Mouse (Mus musculus) midbrain, embryonic 14.5 days (tissue): Measurements from ENCODE around the gene Col5a3. TPM values are rescaled to one million over a fixed set of nuclear protein-coding genes. Genes with fewer than 3 reads are reported as not detected.

ENCODE experiments used
- ATAC-seq: fragments of 200-750 bp; cut with Nextera tagmentation; 2 replicates; pipeline ENCODE4 v1.8.0; 2017; ENCODE audit warnings: moderate number of reproducible peaks, moderate library complexity; ENCODE audit not compliant: low FRiP score, low TSS enrichment
- DNase-seq: peaks from one replicate; pipeline ENCODE4 v3.0.0-alpha.2; 2015
- H3K27ac ChIP-seq: fragments of 300-500 bp; sonication (generic); replicated peaks from 2 replicates; pipeline ENCODE4 v1.5.1; 2014; ENCODE audit warnings: mild to moderate bottlenecking, low read depth, low read length, moderate library complexity
- H3K27me3 ChIP-seq: fragments of 300-500 bp; sonication (generic); 2 replicates; pipeline ENCODE4 v1.6.1; 2014; ENCODE audit warnings: low read length, control low read depth, mixed read lengths; ENCODE audit not compliant: control insufficient read depth, insufficient read depth
- H3K36me3 ChIP-seq: fragments of 300-500 bp; sonication (generic); 2 replicates; pipeline ENCODE4 v1.6.1; 2014; ENCODE audit warnings: low read length, control low read depth; ENCODE audit not compliant: control insufficient read depth, insufficient read depth
- H3K4me1 ChIP-seq: fragments of 300-500 bp; sonication (generic); 2 replicates; pipeline ENCODE4 v1.6.1; 2014; ENCODE audit warnings: mild to moderate bottlenecking, antibody characterized with exemption, low read length, control low read depth; ENCODE audit not compliant: control insufficient read depth, insufficient read depth
- H3K4me2 ChIP-seq: fragments of 300-500 bp; sonication (generic); 2 replicates; pipeline ENCODE4 v1.6.1; 2014; ENCODE audit warnings: mild to moderate bottlenecking, low read length, moderate library complexity
- H3K4me3 ChIP-seq: fragments of 300-500 bp; sonication (generic); replicated peaks from 2 replicates; pipeline ENCODE4 v1.5.1; 2014; ENCODE audit warnings: low read depth, low read length
- H3K9ac ChIP-seq: fragments of 300-500 bp; sonication (generic); replicated peaks from 2 replicates; pipeline ENCODE4 v1.6.1; 2014; ENCODE audit warnings: mild to moderate bottlenecking, low read length, moderate library complexity
- H3K9me3 ChIP-seq: fragments of 300-500 bp; sonication (generic); 2 replicates; pipeline ENCODE4 v1.6.1; 2016; ENCODE audit warnings: low read length, control low read depth, mixed read lengths; ENCODE audit not compliant: control insufficient read depth
- WGBS: fragments of 180-500 bp; shearing (Covaris S2); extraction: QIAGEN DNeasy Blood & Tissue Kit; methylation state at CpG from one replicate; pipeline ENCODE4 v1.1.7; 2014; 5-methylcytosine and 5-hydroxymethylcytosine counted together
- polyA plus RNA-seq: library from polyadenylated mRNA; unstranded; fragments of >200 nt; fragmentation: Nextera tagmentation; extraction: Ambion mirVana; gene quantifications from 2 replicates; pipeline ENCODE4 v1.2.1, GENCODE M21; 2014

Col5a3 gene
- 0.45 and 0.66 TPM in 2 replicates for polyA plus RNA-seq

GRCm38 (mm10) chr9:20814521-20815272, at the start of gene Col5a3:
Gene Col5a3, minus strand, starts transcription at chr9:20815067.
- no peak within 1 kb of the TSS for H3K27ac ChIP-seq
- no peak for DNase-seq
- H3K9ac ChIP-seq, result no peak within 1 kb of the TSS
- H3K27me3 ChIP-seq, result 0 out of 2 replicates have a peak, but pooled peaks cover 4% of the 10 kb centered on the region
- peaks cover 6% of the 10 kb centered on the region; the same call in 1 of the 2 replicates for H3K4me1 ChIP-seq
- ATAC-seq, result peak; percentile 31; the same call in 1 of the 2 replicates
- peak within 1 kb of the TSS; percentile 42 for H3K4me2 ChIP-seq
- no peaks in the 10 kb centered on the region for H3K36me3 ChIP-seq
- 0 out of 2 replicates have a peak within 1 kb of the TSS, but pooled peaks have one; percentile 13 for H3K4me3 ChIP-seq
- 3% methylated on average over 29 of the region's 29 CpGs for WGBS
- H3K9me3 ChIP-seq, result no peaks in the 10 kb centered on the region

- H3K27ac ChIP-seq, result no peak overlapping the region
- H3K9me3 ChIP-seq, result no peaks in the 10 kb centered on the region
- DNase-seq, result no peak
- H3K4me3 ChIP-seq, result no peak overlapping the region
- no peaks in the 10 kb centered on the region for H3K36me3 ChIP-seq
- no peaks in the 10 kb centered on the region for H3K27me3 ChIP-seq
- H3K9ac ChIP-seq, result no peak overlapping the region
- H3K4me2 ChIP-seq, result no peak overlapping the region
- ATAC-seq, result no peak
- H3K4me1 ChIP-seq, result no peaks in the 10 kb centered on the region
- 55% methylated on average over 4 of the region's 4 CpGs for WGBS
Observed at GRCm38 (mm10) chr9:20862225-20862624, 47.4 kb upstream of the Col5a3 start.

GRCm38 (mm10) chr9:20861821-20862220, 47.0 kb upstream of the Col5a3 start:
- H3K9ac ChIP-seq, result no peak overlapping the region
- ATAC-seq, result no peak
- no peak overlapping the region for H3K27ac ChIP-seq
- WGBS, result 8% methylated on average over 4 of the region's 4 CpGs
- H3K9me3 ChIP-seq, result no peaks in the 10 kb centered on the region
- peak; percentile 62 for DNase-seq
- H3K4me3 ChIP-seq, result no peak overlapping the region
- H3K4me2 ChIP-seq, result no peak overlapping the region
- no peaks in the 10 kb centered on the region for H3K36me3 ChIP-seq
- H3K4me1 ChIP-seq, result no peaks in the 10 kb centered on the region
- no peaks in the 10 kb centered on the region for H3K27me3 ChIP-seq

- DNase-seq, result no peak
- H3K27ac ChIP-seq, result no peak overlapping the region
- no peak overlapping the region for H3K4me2 ChIP-seq
- H3K4me3 ChIP-seq, result no peak overlapping the region
- no peak overlapping the region for H3K9ac ChIP-seq
- H3K9me3 ChIP-seq, result no peaks in the 10 kb centered on the region
- 44% methylated on average over 6 of the region's 6 CpGs for WGBS
- no peaks in the 10 kb centered on the region for H3K36me3 ChIP-seq
- H3K4me1 ChIP-seq, result no peaks in the 10 kb centered on the region
- no peaks in the 10 kb centered on the region for H3K27me3 ChIP-seq
- no peak for ATAC-seq
Observed at GRCm38 (mm10) chr9:20859926-20860325, 45.1 kb upstream of the Col5a3 start.

GRCm38 (mm10) chr9:20857131-20857530, 42.3 kb upstream of the Col5a3 start:
- ATAC-seq (no peak), DNase-seq (no peak)
- WGBS, result 14% methylated on average over 6 of the region's 6 CpGs
- Histone ChIP-seq H3K9ac (no peak overlapping the region), H3K27ac (no peak overlapping the region), H3K4me3 (no peak overlapping the region), H3K27me3 (no peaks in the 10 kb centered on the region), H3K9me3 (no peaks in the 10 kb centered on the region), H3K36me3 (no peaks in the 10 kb centered on the region), H3K4me2 (no peak overlapping the region), H3K4me1 (no peaks in the 10 kb centered on the region)

- no peak overlapping the region for H3K4me3 ChIP-seq
- H3K36me3 ChIP-seq, result no peaks in the 10 kb centered on the region
- WGBS, result 88% methylated on average over 2 of the region's 2 CpGs
- no peak overlapping the region for H3K27ac ChIP-seq
- DNase-seq (no peak), ATAC-seq (no peak)
- H3K27me3 ChIP-seq, result no peaks in the 10 kb centered on the region
- H3K4me2 ChIP-seq, result no peak overlapping the region
- no peaks in the 10 kb centered on the region for H3K9me3 ChIP-seq
- no peaks in the 10 kb centered on the region for H3K4me1 ChIP-seq
- no peak overlapping the region for H3K9ac ChIP-seq
Observed at GRCm38 (mm10) chr9:20850179-20850578, 35.3 kb upstream of the Col5a3 start.

- Histone ChIP-seq H3K27ac (no peak overlapping the region), H3K9ac (no peak overlapping the region), H3K27me3 (no peaks in the 10 kb centered on the region), H3K9me3 (no peaks in the 10 kb centered on the region), H3K4me2 (no peak overlapping the region), H3K4me3 (no peak overlapping the region), H3K4me1 (no peaks in the 10 kb centered on the region), H3K36me3 (no peaks in the 10 kb centered on the region)
- peak; percentile 69 for DNase-seq
- whole genome bisulfite sequencing, result 29% methylated on average over 2 of the region's 2 CpGs
- ATAC-seq, result no peak
Observed at GRCm38 (mm10) chr9:20842670-20843069, 27.8 kb upstream of the Col5a3 start.

GRCm38 (mm10) chr9:20842211-20842610, 27.3 kb upstream of the Col5a3 start:
- 74% methylated on average over 4 of the region's 4 CpGs for WGBS
- no peaks in the 10 kb centered on the region for H3K36me3 ChIP-seq
- H3K4me2 ChIP-seq, result no peak overlapping the region
- H3K27ac ChIP-seq, result no peak overlapping the region
- H3K9me3 ChIP-seq, result no peaks in the 10 kb centered on the region
- DNase-seq (no peak), ATAC-seq (no peak)
- no peaks in the 10 kb centered on the region for H3K27me3 ChIP-seq
- no peaks in the 10 kb centered on the region for H3K4me1 ChIP-seq
- H3K4me3 ChIP-seq, result no peak overlapping the region
- no peak overlapping the region for H3K9ac ChIP-seq

GRCm38 (mm10) chr9:20838931-20839330, 24.1 kb upstream of the Col5a3 start:
- DNase-seq (no peak), ATAC-seq (no peak)
- Histone ChIP-seq H3K9me3 (no peaks in the 10 kb centered on the region), H3K4me1 (no peaks in the 10 kb centered on the region), H3K9ac (no peak overlapping the region), H3K4me3 (no peak overlapping the region), H3K36me3 (no peaks in the 10 kb centered on the region), H3K4me2 (no peak overlapping the region), H3K27ac (no peak overlapping the region), H3K27me3 (no peaks in the 10 kb centered on the region)
- WGBS, result 22% methylated on average over 6 of the region's 6 CpGs
